Mouse (Mus musculus): ENCODE results near the gene AI467606.
A peak's percentile ranks its signal among the peaks of the same experiment; 100 is the strongest.

- peak; percentile 43; the same call in 1 of the 2 replicates for TF ChIP-seq CTCF (IDR thresholded peaks at IDR 0.05; ENCODE audit: extremely low read depth, insufficient read depth, insufficient read length, insufficient replicate concordance)
- TF ChIP-seq POLR2A (IDR thresholded peaks at IDR 0.05; ENCODE audit: low read depth, low read length): no peak
Measured at GRCm38 (mm10) chr7:127129638-127130037, 38.5 kb downstream of the AI467606 start.
